Mouse (Mus musculus) midbrain, postnatal 0 days (tissue): Measurements from ENCODE around the gene Slc35b4. TPM values are rescaled to one million over a fixed set of nuclear protein-coding genes. Genes with fewer than 3 reads are reported as not detected.

Experiments
- ATAC-seq: fragments of 200-750 bp; cut with Nextera tagmentation; 2 replicates; pipeline ENCODE4 v1.8.0; 2017; ENCODE audit warnings: moderate number of reproducible peaks, mild to moderate bottlenecking, moderate TSS enrichment, moderate library complexity; ENCODE audit not compliant: low FRiP score
- DNase-seq: peaks from one replicate; pipeline ENCODE4 v3.0.0-alpha.2; 2015; ENCODE audit warnings: low spot score
- H3K27ac ChIP-seq: fragments of 300-500 bp; sonication (generic); 2 replicates; pipeline ENCODE4 v1.5.1; 2014; ENCODE audit warnings: low read depth, mild to moderate bottlenecking, low read length, mixed read lengths
- H3K27me3 ChIP-seq: fragments of 300-500 bp; sonication (generic); 2 replicates; pipeline ENCODE4 v1.6.1; 2014; ENCODE audit warnings: low read length, control low read depth, mixed read lengths; ENCODE audit not compliant: insufficient read depth
- H3K36me3 ChIP-seq: fragments of 300-500 bp; sonication (generic); 2 replicates; pipeline ENCODE4 v1.6.1; 2014; ENCODE audit warnings: low read length, control low read depth, mixed read lengths; ENCODE audit not compliant: insufficient read depth
- H3K4me1 ChIP-seq: fragments of 300-500 bp; sonication (generic); 2 replicates; pipeline ENCODE4 v1.6.1; 2014; ENCODE audit warnings: mild to moderate bottlenecking, control low read depth, antibody characterized with exemption, low read length, mixed read lengths; ENCODE audit not compliant: insufficient read depth
- H3K4me2 ChIP-seq: fragments of 300-500 bp; sonication (generic); 2 replicates; pipeline ENCODE4 v1.6.1; 2014; ENCODE audit warnings: low read depth, mild to moderate bottlenecking, low read length, mixed read lengths; ENCODE audit not compliant: poor library complexity, severe bottlenecking
- H3K4me3 ChIP-seq: fragments of 300-500 bp; sonication (generic); 2 replicates; pipeline ENCODE4 v1.5.1; 2014; ENCODE audit warnings: low read depth, mild to moderate bottlenecking, low read length, moderate library complexity
- H3K9ac ChIP-seq: fragments of 300-500 bp; sonication (generic); replicated peaks from 2 replicates; pipeline ENCODE4 v1.6.1; 2014; ENCODE audit warnings: mild to moderate bottlenecking, low read length, moderate library complexity, mixed read lengths; ENCODE audit not compliant: poor library complexity, severe bottlenecking
- H3K9me3 ChIP-seq: fragments of 300-500 bp; sonication (generic); 2 replicates; pipeline ENCODE4 v1.6.1; 2016; ENCODE audit warnings: low read length, control low read depth
- CTCF ChIP-seq: IDR thresholded peaks from 2 replicates; pipeline ENCODE4 v1.5.1; 2016; ENCODE audit warnings: antibody characterized with exemption, mild to moderate bottlenecking
- WGBS: fragments of 180-500 bp; shearing (Covaris S2); extraction: QIAGEN DNeasy Blood & Tissue Kit; methylation state at CpG from one replicate; pipeline ENCODE4 v1.1.7; 2014; 5-methylcytosine and 5-hydroxymethylcytosine counted together
- polyA plus RNA-seq: library from polyadenylated mRNA; unstranded; fragments of >200 nt; fragmentation: Nextera tagmentation; extraction: Ambion mirVana; gene quantifications from 2 replicates; pipeline ENCODE4 v1.2.1, GENCODE M21; 2015
- total RNA-seq: library from RNA; depleted of rRNA; stranded (reverse); fragments of >200 nt; gene quantifications from 2 replicates; pipeline ENCODE4 v1.2.3, GENCODE M21; 2014; rRNA removed

The Slc35b4 gene
- total and polyA plus RNA-seq, 2 experiments from 2014 or later, result 30.6 to 30.8 TPM

- Histone ChIP-seq H3K27ac (no peak overlapping the region), H3K4me3 (no peak overlapping the region), H3K9ac (no peak overlapping the region), H3K9me3 (no peaks in the 10 kb centered on the region), H3K36me3 (no peaks in the 10 kb centered on the region), H3K4me1 (no peaks in the 10 kb centered on the region), H3K27me3 (no peaks in the 10 kb centered on the region), H3K4me2 (no peak overlapping the region)
- ATAC-seq (no peak), DNase-seq (no peak)
- 65% methylated on average over 2 of the region's 2 CpGs for WGBS
- no peak for TF ChIP-seq CTCF
Measured at GRCm38 (mm10) chr6:34129261-34129660, 47.6 kb downstream of the Slc35b4 start.

- Histone ChIP-seq H3K4me3 (no peak overlapping the region), H3K27ac (no peak overlapping the region), H3K4me2 (no peak overlapping the region), H3K36me3 (no peaks in the 10 kb centered on the region), H3K9me3 (no peaks in the 10 kb centered on the region), H3K27me3 (no peaks in the 10 kb centered on the region), H3K9ac (no peak overlapping the region), H3K4me1 (no peaks in the 10 kb centered on the region)
- TF ChIP-seq CTCF, result no peak
- ATAC-seq (no peak), DNase-seq (no peak)
- WGBS, result 87% methylated on average over 2 of the region's 2 CpGs
Measured at GRCm38 (mm10) chr6:34124401-34124800, 52.5 kb downstream of the Slc35b4 start.

GRCm38 (mm10) chr6:34116838-34117478 is 60.0 kb downstream of the Slc35b4 start:
- no peaks in the 10 kb centered on the region for H3K9me3 ChIP-seq
- H3K9ac ChIP-seq, result no peak overlapping the region
- H3K36me3 ChIP-seq, result no peaks in the 10 kb centered on the region
- no peak overlapping the region for H3K4me3 ChIP-seq
- H3K4me1 ChIP-seq, result no peaks in the 10 kb centered on the region
- 95% methylated on average over 7 of the region's 7 CpGs for WGBS
- H3K4me2 ChIP-seq, result no peak overlapping the region
- no peak for TF ChIP-seq CTCF
- ATAC-seq (no peak), DNase-seq (no peak)
- H3K27me3 ChIP-seq, result no peaks in the 10 kb centered on the region
- H3K27ac ChIP-seq, result no peak overlapping the region

DNA sequence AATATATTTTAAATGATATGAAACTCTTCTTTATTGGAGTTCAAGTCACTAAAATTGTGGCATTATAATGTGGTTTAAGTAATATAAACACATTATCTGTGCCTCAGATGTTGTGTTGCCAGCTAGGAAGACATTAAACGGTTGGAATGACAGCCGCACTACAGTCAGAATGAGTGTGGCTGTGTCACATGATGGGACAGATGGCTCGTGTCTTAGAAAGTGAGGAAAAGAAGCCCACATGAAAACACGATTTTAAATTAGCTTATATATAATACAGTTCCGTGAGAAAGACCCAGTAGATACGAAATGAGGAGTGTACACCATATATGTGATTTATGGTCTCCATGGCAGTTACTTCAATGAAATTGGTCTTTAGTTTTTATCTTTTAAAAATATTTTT is 65.5 kb downstream of the Slc35b4 start:
- Histone ChIP-seq H3K27ac (no peak overlapping the region), H3K27me3 (no peaks in the 10 kb centered on the region), H3K9me3 (no peaks in the 10 kb centered on the region), H3K9ac (no peak overlapping the region), H3K36me3 (no peaks in the 10 kb centered on the region), H3K4me3 (no peak overlapping the region), H3K4me2 (no peak overlapping the region), H3K4me1 (no peaks in the 10 kb centered on the region)
- no peak for TF ChIP-seq CTCF
- 85% methylated on average over 6 of the region's 6 CpGs for WGBS
- DNase-seq (no peak), ATAC-seq (no peak)

DNA sequence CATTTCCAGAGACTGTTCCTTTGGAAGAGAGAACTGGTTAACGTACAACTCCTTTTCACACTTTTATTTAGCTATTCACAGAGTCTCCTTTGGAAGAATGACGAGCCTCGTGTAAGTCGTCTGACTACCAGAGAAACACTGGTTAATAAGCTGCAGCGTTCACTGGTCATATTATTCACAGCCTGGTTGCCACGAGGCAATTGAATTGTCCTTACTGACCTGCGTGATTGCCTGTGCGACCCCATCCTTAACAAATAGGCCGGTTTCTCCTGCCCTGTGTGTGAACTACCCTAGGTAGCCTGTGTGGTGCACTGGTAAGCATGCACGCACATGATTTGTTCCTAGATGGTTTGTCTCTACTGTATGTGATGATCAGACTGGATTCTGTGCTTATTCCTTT is 66.3 kb downstream of the Slc35b4 start:
- no peak overlapping the region for H3K4me3 ChIP-seq
- no peak overlapping the region for H3K27ac ChIP-seq
- no peak overlapping the region for H3K9ac ChIP-seq
- no peak for ATAC-seq
- no peaks in the 10 kb centered on the region for H3K4me1 ChIP-seq
- no peak for DNase-seq
- no peak overlapping the region for H3K4me2 ChIP-seq
- TF ChIP-seq CTCF, result no peak
- H3K27me3 ChIP-seq, result no peaks in the 10 kb centered on the region
- H3K36me3 ChIP-seq, result no peaks in the 10 kb centered on the region
- no peaks in the 10 kb centered on the region for H3K9me3 ChIP-seq
- 58% methylated on average over 10 of the region's 10 CpGs for WGBS

Other genes with a start within 250 kb of the Slc35b4 start
- gene Lrguk, start 147.7 kb downstream of the Slc35b4 start, total RNA-seq, result 1.6 and 1.9 TPM in 2 replicates
- 1.0 TPM in 2 replicates for gene Lrguk, start 147.7 kb downstream of the Slc35b4 start, polyA plus RNA-seq
- gene Akr1b3, start 140.4 kb upstream of the Slc35b4 start, total RNA-seq, result 65.2 and 79.8 TPM in 2 replicates
- gene Akr1b3, start 140.4 kb upstream of the Slc35b4 start, polyA plus RNA-seq, result 102 and 105 TPM in 2 replicates
- 0.38 and 1.4 TPM in 2 replicates for gene Akr1b8, start 177.0 kb upstream of the Slc35b4 start, total RNA-seq
- gene Akr1b8, start 177.0 kb upstream of the Slc35b4 start, polyA plus RNA-seq, result 2.0 and 2.2 TPM in 2 replicates
- gene Akr1b10, start 207.1 kb upstream of the Slc35b4 start, total RNA-seq, result 9.5 and 13.8 TPM in 2 replicates
- 15.0 and 15.4 TPM in 2 replicates for gene Akr1b10, start 207.1 kb upstream of the Slc35b4 start, polyA plus RNA-seq
- not detected in 2 replicates for gene Akr1b7, start 235.2 kb upstream of the Slc35b4 start, total RNA-seq
- gene Akr1b7, start 235.2 kb upstream of the Slc35b4 start, polyA plus RNA-seq, result 0.20 TPM in 1 of 2 replicates, not detected in the other